Mouse (Mus musculus) bone marrow macrophage, adult 2 months (primary cell): Measurements from ENCODE around the gene Acot9. TPM values are rescaled to one million over a fixed set of nuclear protein-coding genes. Genes with fewer than 3 reads are reported as not detected.

Experiments
- H3K27ac ChIP-seq: 2 replicates; pipeline ENCODE4 v1.5.1; 2012; ENCODE audit warnings: low read depth, low read length; ENCODE audit not compliant: insufficient read depth
- H3K4me1 ChIP-seq: 2 replicates; pipeline ENCODE4 v1.6.1; 2012; ENCODE audit warnings: low read length; ENCODE audit not compliant: control insufficient read depth, insufficient read depth
- H3K4me3 ChIP-seq: 2 replicates; pipeline ENCODE4 v1.5.1; 2012; ENCODE audit warnings: mild to moderate bottlenecking, low read length, moderate library complexity; ENCODE audit not compliant: insufficient read depth
- CTCF ChIP-seq: IDR thresholded peaks from 2 replicates; pipeline ENCODE4 v1.5.1; 2012; ENCODE audit warnings: low read depth, mild to moderate bottlenecking, low read length, moderate library complexity
- POLR2A ChIP-seq: IDR thresholded peaks from 2 replicates; pipeline ENCODE4 v1.6.1; 2012; ENCODE audit warnings: mild to moderate bottlenecking, low read depth, low read length, borderline replicate concordance
- polyA plus RNA-seq: library from polyadenylated mRNA; stranded (reverse); fragments of >200 nt; gene quantifications from 2 replicates; pipeline ENCODE4 v1.2.4, GENCODE M21; 2012; ENCODE audit not compliant: missing spikeins, insufficient read depth, insufficient read length

The Acot9 gene
- polyA plus RNA-seq, 1 experiment, result 34.9 TPM

DNA sequence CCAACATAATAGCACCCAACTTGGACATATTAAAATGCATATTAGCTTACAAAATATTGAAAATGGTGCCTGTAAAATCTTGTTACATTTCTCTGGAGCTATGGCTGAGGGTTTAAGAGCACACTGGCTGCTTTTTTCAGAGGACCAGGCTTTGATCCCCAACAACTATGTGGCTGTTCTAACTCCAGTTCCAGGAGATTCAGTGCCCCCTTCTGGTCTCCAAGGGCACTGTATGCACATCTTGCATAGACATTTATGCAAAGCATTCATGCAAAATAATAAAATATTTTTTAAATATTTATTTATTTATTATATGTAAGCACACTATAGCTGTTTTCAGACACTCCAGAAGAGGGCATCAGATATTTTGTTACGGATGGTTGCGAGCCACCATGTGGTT is 44.1 kb downstream of the Acot9 start:
- Histone ChIP-seq H3K27ac (no peak overlapping the region), H3K4me1 (no peaks in the 10 kb centered on the region), H3K4me3 (no peak overlapping the region)
- TF ChIP-seq CTCF (no peak), POLR2A (no peak)

- Histone ChIP-seq H3K4me3 (no peak overlapping the region), H3K27ac (no peak overlapping the region), H3K4me1 (no peaks in the 10 kb centered on the region)
- TF ChIP-seq POLR2A (no peak), CTCF (no peak)
Measured at GRCm38 (mm10) chrX:155318005-155318404, 55.8 kb downstream of the Acot9 start.

DNA sequence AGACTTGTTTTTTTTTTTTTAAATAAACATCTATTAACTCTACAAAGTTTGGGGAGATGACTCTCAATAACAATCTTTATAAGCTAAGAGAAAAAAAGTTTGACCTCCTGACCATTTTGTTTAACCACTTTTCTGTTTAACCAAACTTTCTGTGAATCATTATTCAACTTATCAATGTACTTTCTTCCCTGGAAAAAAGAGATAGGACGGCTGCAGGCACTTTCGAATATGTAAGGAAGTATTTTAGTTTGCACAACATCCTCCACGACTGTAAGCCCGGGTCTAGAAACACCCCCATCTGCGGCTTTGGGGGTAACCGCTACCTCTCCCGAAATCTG is 75.3 kb downstream of the Acot9 start:
- H3K27ac ChIP-seq, result peak overlapping the region; percentile 65; the same call in 1 of the 2 replicates
- no peak for TF ChIP-seq CTCF
- TF ChIP-seq POLR2A, result no peak
- peak overlapping the region; percentile 90 for H3K4me3 ChIP-seq
- H3K4me1 ChIP-seq, result peaks cover 4% of the 10 kb centered on the region; the same call in 1 of the 2 replicates

DNA sequence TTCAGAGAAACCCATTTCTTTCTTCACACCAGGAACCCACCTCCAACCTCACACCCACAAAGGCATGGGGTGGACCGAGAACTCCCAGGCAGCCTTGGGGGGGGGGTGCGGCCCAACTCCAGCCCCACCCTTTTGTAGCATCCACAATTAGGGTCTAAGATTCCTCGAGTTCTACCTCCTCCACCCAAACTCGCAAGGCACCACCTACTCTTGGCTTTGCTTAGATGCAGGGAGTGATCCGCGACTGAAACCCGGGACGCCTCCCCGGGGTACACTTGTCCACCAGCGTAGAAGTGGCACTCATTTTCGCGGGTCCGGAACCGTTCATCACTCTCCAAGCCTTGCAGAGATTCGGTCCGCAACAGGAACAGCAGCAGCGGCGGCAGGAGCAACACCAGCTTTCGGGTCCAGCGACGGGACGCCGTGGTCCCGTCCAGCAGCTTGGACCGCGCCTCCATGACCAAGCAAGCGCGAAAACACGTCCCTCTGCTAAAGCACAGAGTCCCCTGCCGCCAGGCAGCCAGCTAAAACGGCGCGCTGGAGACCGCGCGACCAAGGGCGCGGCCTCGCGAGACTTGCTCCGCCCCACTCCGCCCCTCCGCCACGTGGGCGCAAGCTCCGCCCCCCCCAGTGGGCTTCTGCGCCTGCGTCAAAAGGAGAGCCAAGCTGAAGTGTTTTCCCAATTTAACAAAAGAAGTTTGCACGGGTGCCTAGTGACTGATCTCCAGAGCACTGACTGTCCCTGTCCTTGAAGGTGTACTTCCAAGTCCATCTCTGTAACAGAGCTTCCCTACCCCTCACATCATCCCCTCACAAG is 75.9 kb downstream of the Acot9 start:
- Histone ChIP-seq H3K27ac (peak overlapping the region; percentile 65), H3K4me1 (peaks cover 4% of the 10 kb centered on the region; the same call in 1 of the 2 replicates), H3K4me3 (peak overlapping the region; percentile 90)
- TF ChIP-seq POLR2A, result no peak
- no peak for TF ChIP-seq CTCF

DNA sequence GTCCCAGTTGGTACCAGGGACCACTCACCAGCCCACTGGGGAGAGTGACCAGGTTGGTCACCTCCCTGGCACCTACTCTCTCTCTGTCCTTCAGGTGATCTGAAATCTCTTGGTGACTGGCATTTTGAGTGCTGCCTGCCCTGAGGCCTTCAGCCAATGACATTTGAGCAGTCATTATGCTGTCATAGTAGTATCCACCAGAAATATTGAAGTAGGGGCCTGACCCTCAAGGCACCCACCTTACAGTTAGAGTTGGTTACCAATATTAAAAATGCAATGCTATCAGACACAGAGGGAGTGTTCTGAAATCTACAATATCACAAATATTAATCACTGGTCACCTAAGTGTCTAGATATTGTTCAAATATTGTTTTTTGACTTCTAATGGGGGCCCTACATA is 78.4 kb downstream of the Acot9 start, which contains the start of gene Prdx4:
TSS of gene Prdx4 (minus strand) at position 101 of the 400 bp plus-strand sequence.
- TF ChIP-seq CTCF, result no peak
- H3K4me3 ChIP-seq, result no peak within 1 kb of the TSS
- H3K4me1 ChIP-seq, result peaks cover 4% of the 10 kb centered on the region; the same call in 1 of the 2 replicates
- H3K27ac ChIP-seq, result no peak within 1 kb of the TSS

GRCm38 (mm10) chrX:155346249-155346648 is 84.0 kb downstream of the Acot9 start:
- no peak for TF ChIP-seq CTCF
- no peak for TF ChIP-seq POLR2A
- Histone ChIP-seq H3K27ac (no peak overlapping the region), H3K4me1 (peaks cover 2% of the 10 kb centered on the region), H3K4me3 (no peak overlapping the region)

Other genes with a start within 250 kb of the Acot9 start
- not detected in 2 replicates for gene Magea5, start 199.3 kb upstream of the Acot9 start, polyA plus RNA-seq
- gene Magea1, start 172.7 kb upstream of the Acot9 start, polyA plus RNA-seq, result not detected in 2 replicates
- not detected in 2 replicates for gene Magea2, start 168.8 kb upstream of the Acot9 start, polyA plus RNA-seq
- not detected in 2 replicates for gene Cldn34b2, start 134.0 kb upstream of the Acot9 start, polyA plus RNA-seq
- gene Sat1, start 46.0 kb upstream of the Acot9 start, polyA plus RNA-seq, result 665 and 747 TPM in 2 replicates
- 134 and 150 TPM in 2 replicates for gene Prdx4, start 78.3 kb downstream of the Acot9 start, polyA plus RNA-seq